Mouse (Mus musculus) cerebellum, adult 2 months (tissue): Measurements from ENCODE around the gene Hist1h2bc.

Source experiments
- CTCF ChIP-seq: fragments of 200-500 bp; IDR thresholded peaks from 2 replicates; pipeline ENCODE4 v1.5.1; 2011; ENCODE audit warnings: low read depth, mild to moderate bottlenecking, control low read depth, low read length, moderate library complexity, borderline replicate concordance; ENCODE audit not compliant: insufficient read depth
- POLR2A ChIP-seq: fragments of 200-500 bp; IDR thresholded peaks from 2 replicates; pipeline ENCODE4 v1.6.1; 2011; ENCODE audit warnings: low read length, control low read depth, borderline replicate concordance; ENCODE audit not compliant: insufficient read depth

- TF ChIP-seq CTCF (no peak), POLR2A (no peak)
These were observed 41.2 kb downstream of the Hist1h2bc start for GRCm38 (mm10) chr13:23725213-23725612.
